8 mouse cellular contexts compared by ENCODE assay signal in the genomic region with DNA sequence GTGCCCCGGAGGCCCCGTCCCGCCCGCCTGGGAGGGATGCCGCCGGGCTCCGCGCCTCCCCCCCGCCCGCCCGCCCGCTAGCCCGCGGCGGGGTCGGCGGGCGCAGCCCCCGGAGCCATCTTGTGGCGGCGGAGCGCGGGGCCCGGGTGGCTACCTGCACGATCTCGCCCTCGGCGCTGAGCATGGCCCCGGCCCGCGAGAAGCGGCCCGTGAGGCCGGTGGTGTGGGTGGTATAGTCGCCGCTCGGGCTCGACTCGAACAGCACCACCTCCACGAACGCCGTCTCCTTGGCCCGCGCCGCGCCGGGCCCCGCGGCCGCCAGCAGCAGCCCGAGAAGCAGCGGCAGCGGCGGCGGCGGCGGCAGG. TPM values are rescaled to one million over a fixed set of nuclear protein-coding genes. Genes with fewer than 3 reads are reported as not detected.
A peak's percentile ranks its signal among the peaks of the same experiment; 100 is the strongest.
DNase-seq lines count a peak whose midpoint lies in the region; ATAC-seq lines count a peak whose summit lies in the region.

No protein-coding gene starts in this region.

- no peak; the same call in 1 of the 2 replicates for ATAC-seq in embryonic facial prominence, embryonic 13.5 days (ENCODE audit: insufficient number of reproducible peaks, insufficient read depth, low FRiP score, low TSS enrichment, low read depth)
- peak; percentile 49 for ATAC-seq in heart, embryonic 16.5 days (replicated peaks; ENCODE audit: extremely low read depth, insufficient read depth, low FRiP score)
- ATAC-seq in granulocyte monocyte progenitor cell, adult 5-6 weeks (replicated peaks; ENCODE audit: poor library complexity, severe bottlenecking), result no peak

- 0% methylated on average over 13 of the region's 57 CpGs for WGBS in embryonic facial prominence, embryonic 13.5 days
- under 1% methylated on average over 49 of the region's 57 CpGs for WGBS in heart, embryonic 16.5 days

- H3K36me3 ChIP-seq in embryonic facial prominence, embryonic 13.5 days, result no peaks in the 10 kb centered on the region
- no peaks in the 10 kb centered on the region for H3K36me3 ChIP-seq in heart, embryonic 16.5 days (ENCODE audit: control insufficient read depth, insufficient read depth)

- peak overlapping the region; percentile 76 for H3K27ac ChIP-seq in embryonic facial prominence, embryonic 13.5 days
- H3K27ac ChIP-seq in heart, embryonic 16.5 days (ENCODE audit: low read length), result peak overlapping the region; percentile 78

- H3K9ac ChIP-seq in embryonic facial prominence, embryonic 13.5 days, result peak overlapping the region; percentile 87
- H3K9ac ChIP-seq in heart, embryonic 16.5 days (ENCODE audit: low read length), result peak overlapping the region; percentile 92

- peak overlapping the region; percentile 95 for H3K4me2 ChIP-seq in embryonic facial prominence, embryonic 13.5 days
- peak overlapping the region; percentile 82 for H3K4me2 ChIP-seq in heart, embryonic 16.5 days (ENCODE audit: low read depth, low read length)

- peak overlapping the region; percentile 88 for H3K4me3 ChIP-seq in embryonic facial prominence, embryonic 13.5 days
- H3K4me3 ChIP-seq in heart, embryonic 16.5 days (ENCODE audit: low read length), result peak overlapping the region; percentile 88

- no peaks in the 10 kb centered on the region for H3K9me3 ChIP-seq in embryonic facial prominence, embryonic 13.5 days
- H3K9me3 ChIP-seq in heart, embryonic 16.5 days (replicated peaks; ENCODE audit: control insufficient read depth, low read length), result no peaks in the 10 kb centered on the region

- DNase-seq in CD8-positive naive resting alpha-beta T cell, adult 2 months (ENCODE audit: low read depth in 2 of 2, low spot score in 2 of 2), result peak; percentile 23 to 35
- DNase-seq in T-cell, adult 2 months (ENCODE audit: low spot score), result peak; percentile 41
- DNase-seq in layer of hippocampus, postnatal 10 days (ENCODE audit: low spot score in 2 of 2), result peak; percentile 34 to 57
- peak; percentile 46 to 65 for DNase-seq in lung, postnatal 4 days
- peak; percentile 17 for DNase-seq in spleen, adult 12 weeks (ENCODE audit: low spot score)

- H3K4me1 ChIP-seq in embryonic facial prominence, embryonic 13.5 days, result peaks cover 30% of the 10 kb centered on the region
- peaks cover 21% of the 10 kb centered on the region for H3K4me1 ChIP-seq in heart, embryonic 16.5 days (ENCODE audit: control insufficient read depth, insufficient read depth, low read length)

- no peaks in the 10 kb centered on the region for H3K27me3 ChIP-seq in embryonic facial prominence, embryonic 13.5 days
- H3K27me3 ChIP-seq in heart, embryonic 16.5 days (ENCODE audit: control insufficient read depth, insufficient read depth, low read length), result no peaks in the 10 kb centered on the region; the same call in 1 of the 2 replicates

RNA-seq across cellular contexts. Expression of gene Znrf3, which starts 0.4 kb away (rescaled TPM):
- 16.2 and 17.6 TPM in 2 replicates for polyA plus RNA-seq in embryonic facial prominence, embryonic 13.5 days (2015; fragmentation: Nextera tagmentation; extraction: Ambion mirVana)
- polyA plus RNA-seq in heart, embryonic 16.5 days (2015; fragmentation: Nextera tagmentation; extraction: Ambion mirVana), result 6.5 and 7.3 TPM in 2 replicates
- 10 to 100 TPM; 20.7 to 21.4 TPM for total RNA-seq in layer of hippocampus, postnatal 10 days (2021)
- total RNA-seq in granulocyte monocyte progenitor cell, adult 5-6 weeks (2014; fragmentation: Nextera tagmentation), result 6.4 and 8.6 TPM in 2 replicates
- 2.2 TPM in 2 replicates for total RNA-seq in granulocyte monocyte progenitor cell, adult 5-6 weeks (2017)
